Mouse (Mus musculus) spleen, adult 2 months (tissue): Measurements from ENCODE around the gene AC129217.1.

Source experiments
- CTCF ChIP-seq: fragments of 200-500 bp; IDR thresholded peaks from 2 replicates; pipeline ENCODE4 v1.5.1; 2011; ENCODE audit warnings: mild to moderate bottlenecking, inconsistent platforms; ENCODE audit not compliant: insufficient read depth, insufficient read length, insufficient replicate concordance; ENCODE audit errors: extremely low read depth
- POLR2A ChIP-seq: fragments of 200-500 bp; IDR thresholded peaks from 2 replicates; pipeline ENCODE4 v1.6.1; 2011; ENCODE audit warnings: low read depth, low read length, inconsistent platforms

DNA sequence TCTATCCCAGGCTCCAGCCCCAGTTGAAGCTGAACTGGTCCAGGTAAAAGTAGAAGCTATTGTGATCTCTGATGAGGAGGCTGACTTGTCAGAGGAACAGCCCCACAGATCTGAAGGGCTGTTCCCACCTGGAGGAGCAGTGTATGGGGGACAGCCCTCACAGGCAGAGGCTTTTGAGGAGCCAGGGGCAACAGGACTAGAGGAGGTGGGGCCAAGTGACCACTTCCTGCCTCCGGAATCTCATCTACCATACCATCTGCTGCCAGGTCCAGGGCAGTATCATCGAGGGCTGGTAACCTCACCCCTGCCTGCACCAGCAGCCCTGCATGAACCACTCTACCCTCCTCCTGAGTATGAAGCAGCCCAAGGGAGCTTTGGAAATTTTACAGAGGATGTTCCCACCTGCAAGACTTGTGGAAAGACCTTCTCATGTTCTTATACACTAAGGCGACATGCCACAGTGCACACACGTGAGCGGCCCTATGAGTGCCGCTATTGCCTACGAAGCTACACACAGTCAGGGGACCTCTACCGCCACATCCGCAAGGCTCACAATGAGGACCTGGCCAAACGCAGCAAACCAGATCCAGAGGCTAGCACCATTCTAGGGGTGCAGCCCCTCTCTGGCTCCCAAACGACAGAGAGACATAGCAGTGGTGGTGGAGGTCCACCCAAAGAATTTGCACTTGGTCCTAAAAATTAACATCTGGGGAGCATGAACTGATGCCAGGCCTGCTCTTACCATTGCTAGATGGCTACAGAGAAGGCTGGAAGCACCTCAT is 25.5 kb upstream of the AC129217.1 start:
- TF ChIP-seq POLR2A (no peak), CTCF (no peak)
